Mouse (Mus musculus): ENCODE data around the gene Prom2. TPM values are rescaled to one million over a fixed set of nuclear protein-coding genes. Genes with fewer than 3 reads are reported as not detected.

Gene Prom2
- polyA plus RNA-seq (2014; fragmentation: Illumina TruSeq; extraction: RNeasy Lipid Tissue Mini Kit (QIAGEN cat#74804); ENCODE audit: low read depth, low replicate concordance): 0.17 TPM

GRCm38 (mm10) chr2:127541185-127541584 is at the start of gene Prom2:
Gene Prom2 (minus strand): TSS chr2:127541467.

GRCm38 (mm10) chr2:127586694-127587513 is 45.6 kb upstream of the Prom2 start, which contains the start of the genes Zfp661 and Mrps5:
Gene Zfp661 (minus strand): TSS chr2:127587094.
Gene Mrps5 (plus strand): TSS chr2:127587222.

GRCm38 (mm10) chr2:127522006-127522441 is 19.2 kb downstream of the Prom2 start, which contains the start of gene Kcnip3:
Gene Kcnip3 (minus strand): TSS chr2:127522094.

Other genes with a start within 250 kb of the Prom2 start
- gene Dusp2, start 205.3 kb downstream of the Prom2 start, polyA plus RNA-seq (2014; fragmentation: Illumina TruSeq; extraction: RNeasy Lipid Tissue Mini Kit (QIAGEN cat#74804); ENCODE audit: low read depth, low replicate concordance): not detected
- gene Astl, start 202.8 kb downstream of the Prom2 start, polyA plus RNA-seq (2014; fragmentation: Illumina TruSeq; extraction: RNeasy Lipid Tissue Mini Kit (QIAGEN cat#74804); ENCODE audit: low read depth, low replicate concordance): not detected
- 0.23 TPM for gene Adra2b, start 178.3 kb downstream of the Prom2 start, polyA plus RNA-seq (2014; fragmentation: Illumina TruSeq; extraction: RNeasy Lipid Tissue Mini Kit (QIAGEN cat#74804); ENCODE audit: low read depth, low replicate concordance)
- not detected for gene Gpat2, start 116.3 kb downstream of the Prom2 start, polyA plus RNA-seq (2014; fragmentation: Illumina TruSeq; extraction: RNeasy Lipid Tissue Mini Kit (QIAGEN cat#74804); ENCODE audit: low read depth, low replicate concordance)
- 23.4 TPM for gene Fahd2a, start 96.9 kb downstream of the Prom2 start, polyA plus RNA-seq (2014; fragmentation: Illumina TruSeq; extraction: RNeasy Lipid Tissue Mini Kit (QIAGEN cat#74804); ENCODE audit: low read depth, low replicate concordance)
- gene Kcnip3, start 19.4 kb downstream of the Prom2 start, polyA plus RNA-seq (2014; fragmentation: Illumina TruSeq; extraction: RNeasy Lipid Tissue Mini Kit (QIAGEN cat#74804); ENCODE audit: low read depth, low replicate concordance): 2.3 TPM
- gene Zfp661, start 45.6 kb upstream of the Prom2 start, polyA plus RNA-seq (2014; fragmentation: Illumina TruSeq; extraction: RNeasy Lipid Tissue Mini Kit (QIAGEN cat#74804); ENCODE audit: low read depth, low replicate concordance): 3.3 TPM
- gene Mrps5, start 45.8 kb upstream of the Prom2 start, polyA plus RNA-seq (2014; fragmentation: Illumina TruSeq; extraction: RNeasy Lipid Tissue Mini Kit (QIAGEN cat#74804); ENCODE audit: low read depth, low replicate concordance): 20.9 TPM
- 19.0 TPM for gene Mal, start 115.2 kb upstream of the Prom2 start, polyA plus RNA-seq (2014; fragmentation: Illumina TruSeq; extraction: RNeasy Lipid Tissue Mini Kit (QIAGEN cat#74804); ENCODE audit: low read depth, low replicate concordance)
- gene Mall, start 188.5 kb upstream of the Prom2 start, polyA plus RNA-seq (2014; fragmentation: Illumina TruSeq; extraction: RNeasy Lipid Tissue Mini Kit (QIAGEN cat#74804); ENCODE audit: low read depth, low replicate concordance): not detected
- gene Nphp1, start 247.4 kb upstream of the Prom2 start, polyA plus RNA-seq (2014; fragmentation: Illumina TruSeq; extraction: RNeasy Lipid Tissue Mini Kit (QIAGEN cat#74804); ENCODE audit: low read depth, low replicate concordance): 15.6 TPM